Mouse (Mus musculus): ENCODE data around the gene Gm43552. TPM values are rescaled to one million over a fixed set of nuclear protein-coding genes. Genes with fewer than 3 reads are reported as not detected.
"Not testable (repeated sequence)": the region's sequence is repeated elsewhere in the genome, so short reads cannot be mapped to it uniquely, and the experiment has no call there.

Gene Gm43552
- not detected in 2 replicates for polyA plus RNA-seq (2014; fragmentation: Nextera tagmentation; extraction: Ambion mirVana)

- Histone ChIP-seq H3K27ac (ENCODE audit: low read depth, low read length) (peak within 1 kb of the TSS; percentile 92), H3K4me1 (ENCODE audit: control insufficient read depth, insufficient read depth, low read length) (peaks cover 4% of the 10 kb centered on the region; the same call in 1 of the 2 replicates), H3K9me3 (ENCODE audit: control insufficient read depth, low read length) (no peaks in the 10 kb centered on the region), H3K9ac (ENCODE audit: low read length) (peak within 1 kb of the TSS; percentile 97), H3K36me3 (ENCODE audit: control insufficient read depth, insufficient read depth, low read length) (no peaks in the 10 kb centered on the region), H3K4me2 (ENCODE audit: low read depth) (peak within 1 kb of the TSS; percentile 84), H3K27me3 (ENCODE audit: control insufficient read depth, insufficient read depth, low read length) (no peaks in the 10 kb centered on the region), H3K4me3 (ENCODE audit: low read depth, low read length) (peak within 1 kb of the TSS; percentile 94)
- ATAC-seq (ENCODE audit: insufficient read depth, low FRiP score, low TSS enrichment) (peak; percentile 97), DNase-seq (ENCODE audit: low spot score) (peak; percentile 88)
- WGBS, result under 1% methylated on average over 67 of the region's 69 CpGs
These were observed at the start of gene Gm43552 for GRCm38 (mm10) chr5:65492716-65493531. Gene Gm43552 (minus strand): TSS chr5:65492833.

- DNase-seq (ENCODE audit: low spot score), result no peak
- ATAC-seq (ENCODE audit: insufficient read depth, low FRiP score, low TSS enrichment), result no peak
- no peaks in the 10 kb centered on the region for H3K9me3 ChIP-seq (ENCODE audit: control insufficient read depth, low read length)
These were observed 49.3 kb upstream of the Gm43552 start for GRCm38 (mm10) chr5:65541889-65542288.

DNA sequence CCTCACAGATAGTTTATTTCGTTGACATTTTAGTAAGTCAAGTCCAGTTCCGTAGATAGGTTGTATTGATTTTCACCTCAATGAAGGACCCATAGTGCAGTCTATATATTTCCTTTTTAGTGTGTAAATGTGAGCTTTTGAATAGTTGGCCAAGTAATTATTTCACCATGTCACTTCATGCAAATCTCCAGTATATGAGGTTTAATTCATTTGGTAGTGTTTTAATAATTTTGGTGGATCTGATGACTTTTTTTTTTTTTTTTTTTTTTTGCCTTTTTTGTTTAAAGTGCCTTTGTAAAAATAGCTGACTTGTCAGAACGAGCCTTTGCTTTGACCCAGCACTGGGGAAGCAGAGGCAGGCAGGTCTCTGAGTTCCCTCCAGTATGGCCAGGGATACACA is 47.2 kb upstream of the Gm43552 start:
- WGBS, result 96% methylated on average over 3 of the region's 3 CpGs

More at GRCm38 (mm10) chr5:65541889-65542288, 49.3 kb upstream of the Gm43552 start:
- Histone ChIP-seq H3K4me1 (ENCODE audit: control insufficient read depth, insufficient read depth, low read length) (peaks cover 4% of the 10 kb centered on the region; the same call in 1 of the 2 replicates), H3K4me2 (ENCODE audit: low read depth) (no peak overlapping the region), H3K4me3 (ENCODE audit: low read depth, low read length) (no peak overlapping the region), H3K27ac (ENCODE audit: low read depth, low read length) (no peak overlapping the region), H3K27me3 (ENCODE audit: control insufficient read depth, insufficient read depth, low read length) (no peaks in the 10 kb centered on the region), H3K36me3 (ENCODE audit: control insufficient read depth, insufficient read depth, low read length) (no peaks in the 10 kb centered on the region), H3K9ac (ENCODE audit: low read length) (no peak overlapping the region)
- 92% methylated on average over 3 of the region's 3 CpGs for WGBS

DNA sequence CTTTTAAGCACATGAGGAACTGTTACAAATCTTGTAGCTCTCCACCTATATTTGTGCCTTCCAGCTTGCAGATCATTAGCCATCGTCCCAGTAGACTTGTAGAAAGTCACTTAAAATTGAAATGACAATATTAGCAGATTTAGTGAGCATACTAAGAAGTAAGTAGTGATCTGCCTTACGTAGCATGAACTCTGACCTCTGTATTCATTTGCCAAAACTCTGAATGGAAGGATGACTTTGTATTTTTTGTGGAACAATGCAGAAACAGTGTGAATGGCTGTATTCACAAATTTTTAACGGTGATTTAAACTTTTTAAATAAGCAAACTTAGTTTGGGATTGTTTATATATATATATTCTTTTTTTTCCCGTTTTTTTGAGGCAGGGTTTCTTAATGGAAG is 46.2 kb upstream of the Gm43552 start:
- H3K4me3 ChIP-seq (ENCODE audit: low read depth, low read length), result peak overlapping the region; percentile 6; the same call in 1 of the 2 replicates
- H3K9me3 ChIP-seq (ENCODE audit: control insufficient read depth, low read length), result no peaks in the 10 kb centered on the region
- H3K27ac ChIP-seq (ENCODE audit: low read depth, low read length), result no peak overlapping the region
- no peaks in the 10 kb centered on the region for H3K36me3 ChIP-seq (ENCODE audit: control insufficient read depth, insufficient read depth, low read length)
- H3K9ac ChIP-seq (ENCODE audit: low read length), result no peak overlapping the region
- 41% methylated on average over 4 of the region's 4 CpGs for WGBS
- peak overlapping the region; percentile 30 for H3K4me2 ChIP-seq (ENCODE audit: low read depth)
- DNase-seq (ENCODE audit: low spot score) (no peak), ATAC-seq (ENCODE audit: insufficient read depth, low FRiP score, low TSS enrichment) (no peak)
- H3K27me3 ChIP-seq (ENCODE audit: control insufficient read depth, insufficient read depth, low read length), result no peaks in the 10 kb centered on the region
- peaks cover 4% of the 10 kb centered on the region; the same call in 1 of the 2 replicates for H3K4me1 ChIP-seq (ENCODE audit: control insufficient read depth, insufficient read depth, low read length)

More for the DNA sequence above, 47.2 kb upstream of the Gm43552 start:
- Histone ChIP-seq H3K9me3 (ENCODE audit: control insufficient read depth, low read length) (no peaks in the 10 kb centered on the region), H3K27me3 (ENCODE audit: control insufficient read depth, insufficient read depth, low read length) (no peaks in the 10 kb centered on the region), H3K27ac (ENCODE audit: low read depth, low read length) (no peak overlapping the region), H3K4me1 (ENCODE audit: control insufficient read depth, insufficient read depth, low read length) (peaks cover 4% of the 10 kb centered on the region; the same call in 1 of the 2 replicates), H3K4me2 (ENCODE audit: low read depth) (no peak overlapping the region), H3K36me3 (ENCODE audit: control insufficient read depth, insufficient read depth, low read length) (no peaks in the 10 kb centered on the region), H3K9ac (ENCODE audit: low read length) (no peak overlapping the region), H3K4me3 (ENCODE audit: low read depth, low read length) (no peak overlapping the region)
- DNase-seq (ENCODE audit: low spot score) (no peak), ATAC-seq (ENCODE audit: insufficient read depth, low FRiP score, low TSS enrichment) (no peak)

- Histone ChIP-seq H3K4me3 (ENCODE audit: low read depth, low read length) (peak overlapping the region; percentile 94), H3K27me3 (ENCODE audit: control insufficient read depth, insufficient read depth, low read length) (no peaks in the 10 kb centered on the region), H3K27ac (ENCODE audit: low read depth, low read length) (peak overlapping the region; percentile 99), H3K9me3 (ENCODE audit: control insufficient read depth, low read length) (no peaks in the 10 kb centered on the region), H3K36me3 (ENCODE audit: control insufficient read depth, insufficient read depth, low read length) (no peaks in the 10 kb centered on the region), H3K4me1 (ENCODE audit: control insufficient read depth, insufficient read depth, low read length) (peaks cover 4% of the 10 kb centered on the region; the same call in 1 of the 2 replicates), H3K4me2 (ENCODE audit: low read depth) (peak overlapping the region; percentile 70), H3K9ac (ENCODE audit: low read length) (peak overlapping the region; percentile 97)
- no peak for ATAC-seq (ENCODE audit: insufficient read depth, low FRiP score, low TSS enrichment)
- no peak for DNase-seq (ENCODE audit: low spot score)
- 4% methylated on average over 4 of the region's 4 CpGs for WGBS
These were observed 45.5 kb upstream of the Gm43552 start for GRCm38 (mm10) chr5:65538121-65538520.

DNA sequence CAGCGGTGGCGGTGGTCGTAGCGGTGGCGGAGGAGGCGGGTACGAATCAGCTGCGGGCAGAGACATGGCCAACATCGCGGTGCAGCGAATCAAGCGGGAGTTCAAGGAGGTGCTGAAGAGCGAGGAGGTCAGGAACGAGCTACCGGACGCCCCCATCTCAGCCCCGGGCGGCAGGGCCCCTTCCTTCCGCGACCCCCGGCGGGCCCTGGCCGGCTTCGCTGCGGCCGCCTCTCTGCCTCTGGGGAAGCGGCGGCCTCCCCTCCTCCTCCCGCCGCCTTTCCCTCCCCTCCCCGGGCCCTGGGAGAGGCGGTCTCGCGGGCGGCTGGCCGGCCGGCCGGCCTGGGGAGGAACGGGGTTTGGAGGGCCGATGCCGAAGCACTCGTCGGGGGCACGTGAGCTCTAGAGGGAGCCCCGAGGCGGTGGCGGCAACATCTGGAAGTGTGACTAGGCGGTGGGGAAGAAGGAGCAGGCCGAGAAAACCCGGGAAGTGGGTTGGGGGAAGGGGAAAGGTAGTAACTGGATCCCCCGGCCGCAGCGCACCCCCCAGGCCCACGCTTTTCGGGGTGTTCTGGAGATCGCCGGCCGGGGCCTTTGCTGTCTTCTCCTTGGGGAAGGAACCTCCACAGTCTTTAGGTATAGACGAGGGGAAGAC is 44.9 kb upstream of the Gm43552 start:
- Histone ChIP-seq H3K9me3 (ENCODE audit: control insufficient read depth, low read length) (no peaks in the 10 kb centered on the region), H3K9ac (ENCODE audit: low read length) (peak overlapping the region; percentile 97), H3K4me1 (ENCODE audit: control insufficient read depth, insufficient read depth, low read length) (peaks cover 4% of the 10 kb centered on the region; the same call in 1 of the 2 replicates), H3K27me3 (ENCODE audit: control insufficient read depth, insufficient read depth, low read length) (no peaks in the 10 kb centered on the region), H3K36me3 (ENCODE audit: control insufficient read depth, insufficient read depth, low read length) (no peaks in the 10 kb centered on the region), H3K4me3 (ENCODE audit: low read depth, low read length) (peak overlapping the region; percentile 94), H3K4me2 (ENCODE audit: low read depth) (peak overlapping the region; percentile 70), H3K27ac (ENCODE audit: low read depth, low read length) (peak overlapping the region; percentile 99)
- DNase-seq (ENCODE audit: low spot score) (peak; percentile 83), ATAC-seq (ENCODE audit: insufficient read depth, low FRiP score, low TSS enrichment) (peak; percentile 65)
- 0% methylated on average over 40 of the region's 59 CpGs for WGBS

DNA sequence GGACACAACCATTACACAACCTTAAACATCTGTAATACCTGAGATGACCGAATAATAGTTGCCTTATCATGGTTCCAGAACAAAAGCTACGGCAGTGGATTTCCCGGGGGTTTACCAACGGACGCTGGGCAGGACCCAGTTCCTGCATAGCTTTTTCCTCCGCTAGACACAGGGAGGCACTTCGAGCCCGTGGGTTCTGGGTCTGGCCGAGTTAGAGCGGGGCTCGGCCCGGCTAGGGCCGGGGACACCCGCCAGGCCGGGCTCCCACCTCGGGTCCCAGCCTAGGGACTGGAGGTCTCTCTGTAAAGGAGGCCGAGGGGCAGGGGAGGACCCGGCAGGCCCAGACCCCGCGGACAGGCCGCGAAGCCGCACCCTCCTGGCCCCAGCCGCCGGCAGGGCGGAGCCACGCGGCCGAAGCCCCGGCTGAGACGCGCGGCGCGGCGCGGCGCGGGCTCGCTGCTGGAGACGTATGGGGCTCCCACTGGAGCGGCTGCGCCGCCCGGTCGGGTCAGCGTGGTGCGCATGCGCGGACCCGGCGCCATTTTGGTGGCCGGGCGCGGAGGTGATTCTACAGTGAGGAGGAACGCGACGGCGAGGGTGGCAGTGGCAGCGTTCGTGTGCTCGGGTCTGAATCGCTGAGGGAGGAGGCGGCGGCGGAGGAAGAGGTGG is 44.3 kb upstream of the Gm43552 start, which contains the start of the genes Smim14 and Ube2k:
TSS of gene Smim14 (minus strand) at position 434 of the 669 bp plus-strand sequence.
TSS of gene Ube2k (plus strand) at position 483 of the 669 bp plus-strand sequence.
- ATAC-seq (ENCODE audit: insufficient read depth, low FRiP score, low TSS enrichment), result peak; percentile 93
- Histone ChIP-seq H3K9ac (ENCODE audit: low read length) (peak within 1 kb of the TSS; percentile 97), H3K27ac (ENCODE audit: low read depth, low read length) (peak within 1 kb of the TSS; percentile 99), H3K4me1 (ENCODE audit: control insufficient read depth, insufficient read depth, low read length) (peaks cover 4% of the 10 kb centered on the region; the same call in 1 of the 2 replicates), H3K9me3 (ENCODE audit: control insufficient read depth, low read length) (no peaks in the 10 kb centered on the region), H3K36me3 (ENCODE audit: control insufficient read depth, insufficient read depth, low read length) (no peaks in the 10 kb centered on the region), H3K27me3 (ENCODE audit: control insufficient read depth, insufficient read depth, low read length) (no peaks in the 10 kb centered on the region), H3K4me3 (ENCODE audit: low read depth, low read length) (peak within 1 kb of the TSS; percentile 94), H3K4me2 (ENCODE audit: low read depth) (peak within 1 kb of the TSS; percentile 70)
- peak; percentile 96 for DNase-seq (ENCODE audit: low spot score)
- WGBS, result under 1% methylated on average over 65 of the region's 66 CpGs

- Histone ChIP-seq H3K4me3 (ENCODE audit: low read depth, low read length) (peak overlapping the region; percentile 94; the same call in 1 of the 2 replicates), H3K27ac (ENCODE audit: low read depth, low read length) (peak overlapping the region; percentile 99; the same call in 1 of the 2 replicates), H3K4me2 (ENCODE audit: low read depth) (peak overlapping the region; percentile 70)
- H3K9ac ChIP-seq (ENCODE audit: low read length); H3K27me3 ChIP-seq (ENCODE audit: control insufficient read depth, insufficient read depth, low read length); DNase-seq (ENCODE audit: low spot score); ATAC-seq (ENCODE audit: insufficient read depth, low FRiP score, low TSS enrichment); H3K36me3 ChIP-seq (ENCODE audit: control insufficient read depth, insufficient read depth, low read length); H3K9me3 ChIP-seq (ENCODE audit: control insufficient read depth, low read length); H3K4me1 ChIP-seq (ENCODE audit: control insufficient read depth, insufficient read depth, low read length): not testable (repeated sequence)
- WGBS, result 87% methylated on average over 10 of the region's 10 CpGs
These were observed 43.4 kb upstream of the Gm43552 start for GRCm38 (mm10) chr5:65536068-65536465.
